Mouse (Mus musculus): ENCODE data around the gene Nfix. TPM values are rescaled to one million over a fixed set of nuclear protein-coding genes. Genes with fewer than 3 reads are reported as not detected.
"Not testable (repeated sequence)": the region's sequence is repeated elsewhere in the genome, so short reads cannot be mapped to it uniquely, and the experiment has no call there.

Nfix gene
- total and polyA plus RNA-seq, 3 experiments, result 59.9 to 113 (median 91.3) TPM

DNA sequence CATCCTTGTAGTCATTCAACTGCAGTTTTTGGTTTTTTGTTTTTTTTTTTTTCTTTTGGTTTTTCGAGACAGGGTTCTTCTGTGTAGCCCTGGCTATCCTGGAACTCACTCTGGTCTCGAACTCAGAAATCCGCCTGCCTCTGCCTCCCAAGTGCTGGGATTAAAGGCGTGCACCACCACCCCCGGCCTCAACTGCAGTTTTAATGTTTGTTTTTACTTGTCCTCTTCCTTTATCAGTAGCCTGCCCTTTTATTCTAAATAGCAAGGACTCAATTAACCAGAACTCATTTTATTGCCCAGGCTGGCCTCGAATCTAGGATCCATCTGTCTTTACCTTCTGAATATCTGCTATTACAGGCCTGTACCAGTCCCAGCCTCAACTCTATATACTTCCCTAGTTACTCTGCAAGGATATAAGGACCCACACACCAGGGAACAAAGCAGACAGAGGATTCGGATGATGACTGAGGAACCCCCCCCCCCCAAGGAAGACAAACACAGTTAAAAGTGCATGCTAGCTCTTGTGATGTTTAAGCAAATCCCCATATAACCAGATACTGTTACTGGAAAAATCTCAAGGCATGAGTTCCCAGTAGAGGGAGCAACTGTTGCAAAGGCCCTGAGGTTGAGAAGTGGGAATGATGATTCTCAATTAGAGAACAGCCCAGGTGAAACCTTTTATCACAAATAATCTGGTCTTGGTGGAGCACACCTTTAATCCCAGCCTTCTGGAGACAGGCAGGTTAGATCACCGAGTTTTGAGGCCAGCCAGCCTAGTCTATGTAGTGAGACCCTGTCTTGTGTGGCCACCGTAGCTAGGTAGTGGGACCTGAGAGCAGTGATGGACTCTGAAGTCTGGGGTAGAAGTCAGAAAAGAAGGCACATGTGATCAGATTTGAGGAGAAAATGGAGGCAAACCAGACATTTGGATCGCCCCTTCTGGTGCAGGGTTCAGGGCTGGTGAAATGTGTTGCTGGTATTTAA lies 32.9 kb upstream of the Nfix start:
- DNase-seq, result no peak

DNA sequence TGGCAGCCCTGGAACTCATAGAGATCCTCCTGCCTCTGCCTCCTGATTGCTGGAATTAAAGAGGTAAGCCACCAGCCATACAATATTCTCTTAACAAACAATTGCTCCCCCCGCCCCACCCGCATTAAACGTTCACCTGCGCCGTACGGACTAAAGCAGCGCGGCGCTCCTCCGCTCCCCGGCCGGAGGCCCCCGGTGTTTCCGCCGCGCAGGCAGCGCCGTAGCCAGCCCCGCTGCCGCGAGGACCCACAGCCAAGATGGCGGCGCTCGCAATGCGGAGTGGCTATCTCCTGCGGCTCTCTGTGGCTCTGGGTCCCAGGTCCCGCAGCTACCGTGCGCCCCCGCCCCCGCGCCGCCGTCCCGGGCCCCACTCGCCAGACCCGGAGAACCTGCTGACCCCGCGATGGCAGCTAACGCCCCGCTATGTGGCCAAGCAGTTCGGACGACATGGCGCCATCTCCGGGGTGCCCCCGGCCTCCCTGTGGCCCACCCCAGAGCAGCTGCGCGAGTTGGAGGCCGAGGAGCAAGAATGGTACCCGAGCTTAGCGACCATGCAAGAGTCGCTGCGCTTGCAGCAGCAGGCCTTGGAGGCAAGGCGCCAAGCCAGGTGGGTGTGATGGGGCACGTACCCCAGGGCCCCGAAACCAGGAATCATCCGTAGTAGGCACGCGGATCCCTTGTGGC lies 32.0 kb upstream of the Nfix start:
- DNase-seq, result peak; percentile 91

DNA sequence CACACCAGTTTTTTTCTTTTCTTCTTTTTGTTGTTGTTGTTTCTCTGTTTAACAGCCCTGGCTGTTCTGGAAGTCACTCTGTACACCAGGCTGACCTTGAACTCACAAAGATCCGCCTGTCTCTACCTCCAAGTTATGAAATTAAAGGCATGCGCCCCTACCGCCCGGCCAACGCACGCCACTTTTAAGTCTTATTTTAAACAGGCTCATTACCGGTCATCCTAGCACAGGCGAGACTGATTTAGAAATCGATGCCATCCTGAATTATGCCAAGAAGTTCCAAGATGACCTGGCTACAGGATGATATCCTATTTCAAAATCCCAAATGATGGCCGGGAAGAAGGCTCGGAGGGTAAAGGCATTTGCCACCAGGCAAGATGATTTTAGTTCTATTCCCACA lies 31.3 kb upstream of the Nfix start, which contains the start of gene Gadd45gip1:
Gadd45gip1 (plus strand) TSS at position 33 of the 400 bp plus-strand sequence.
- peak; percentile 72 for DNase-seq

DNA sequence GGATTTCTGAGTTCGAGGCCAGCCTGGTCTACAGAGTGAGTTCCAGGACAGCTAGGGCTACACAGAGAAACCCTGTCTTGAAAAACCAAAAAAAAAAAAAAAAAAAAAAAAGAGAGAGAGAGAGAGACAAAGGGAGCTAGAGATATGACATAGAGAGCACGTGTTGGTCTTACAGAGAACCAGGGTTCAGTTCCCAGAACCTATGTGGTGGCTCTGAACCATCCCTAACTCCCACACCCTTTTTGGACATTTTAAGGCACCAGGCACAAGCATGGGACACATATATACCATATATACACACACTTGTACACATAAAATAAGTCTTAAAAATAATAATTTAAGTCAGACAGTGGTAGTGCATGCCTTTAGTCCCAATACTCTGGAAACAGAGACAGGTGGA lies 26.4 kb upstream of the Nfix start:
- DNase-seq, result not testable (repeated sequence)

DNA sequence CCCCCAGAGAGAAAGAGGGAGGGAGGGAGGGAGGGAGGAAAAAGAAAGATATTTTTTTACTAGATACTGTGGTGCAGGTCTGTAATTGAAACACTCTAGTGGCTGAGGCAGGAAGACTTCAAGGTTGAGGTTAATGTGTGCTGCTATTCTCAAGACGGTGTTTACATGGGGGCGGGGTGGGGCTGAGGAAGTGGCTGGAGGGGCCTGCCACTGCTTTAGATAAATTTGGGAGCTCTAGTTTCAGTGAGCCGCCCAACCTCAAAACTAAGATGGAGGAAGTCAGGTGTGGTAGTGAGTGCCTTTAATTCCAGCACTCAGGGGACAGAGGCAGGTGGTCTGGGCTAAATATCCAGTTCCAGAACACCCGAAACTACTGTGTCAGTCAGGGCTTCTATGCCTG lies 25.5 kb upstream of the Nfix start:
- DNase-seq, result no peak

DNA sequence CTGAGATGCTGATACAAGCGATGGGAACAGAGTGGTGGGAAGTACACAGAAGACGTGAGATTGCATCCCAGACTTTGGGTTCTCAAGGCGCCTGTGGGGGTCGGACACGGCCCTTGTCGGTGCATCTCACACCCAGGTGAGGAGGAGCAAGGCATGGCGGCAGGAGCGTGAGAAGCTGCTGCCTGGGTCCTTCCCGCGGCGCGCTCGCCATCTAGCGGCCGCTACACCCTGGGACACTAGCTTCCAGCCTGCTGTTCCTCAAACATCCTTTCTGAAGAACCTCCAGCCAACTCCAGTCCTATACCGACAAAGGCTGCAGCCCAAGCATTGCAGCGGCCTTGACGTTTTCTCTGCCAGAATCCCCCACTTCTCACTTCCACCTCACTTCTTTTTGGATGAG lies 23.5 kb upstream of the Nfix start:
- DNase-seq, result peak; percentile 61

DNA sequence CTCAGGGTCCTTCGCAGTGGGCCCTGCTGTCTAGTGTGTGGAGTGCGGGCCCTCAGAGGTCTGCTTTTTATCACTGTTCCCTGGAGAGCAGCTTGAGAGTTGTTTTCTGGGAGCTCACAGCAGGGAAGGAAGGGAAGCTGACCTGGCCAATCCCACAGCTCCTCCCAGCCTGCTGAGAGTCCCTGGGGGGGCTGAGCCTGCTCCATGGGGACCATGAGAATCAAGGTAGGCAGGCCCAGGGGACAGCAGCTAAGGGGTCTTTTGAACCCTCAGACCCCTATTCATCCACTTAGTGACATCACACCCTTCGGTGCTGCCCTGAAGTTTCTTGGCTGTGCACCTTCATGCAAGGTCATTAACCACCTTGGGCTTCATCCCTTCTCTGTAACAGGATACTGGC lies 22.6 kb upstream of the Nfix start, which contains the start of gene Dand5:
Dand5 (minus strand) TSS at position 101 of the 400 bp plus-strand sequence.
- DNase-seq, result no peak

DNA sequence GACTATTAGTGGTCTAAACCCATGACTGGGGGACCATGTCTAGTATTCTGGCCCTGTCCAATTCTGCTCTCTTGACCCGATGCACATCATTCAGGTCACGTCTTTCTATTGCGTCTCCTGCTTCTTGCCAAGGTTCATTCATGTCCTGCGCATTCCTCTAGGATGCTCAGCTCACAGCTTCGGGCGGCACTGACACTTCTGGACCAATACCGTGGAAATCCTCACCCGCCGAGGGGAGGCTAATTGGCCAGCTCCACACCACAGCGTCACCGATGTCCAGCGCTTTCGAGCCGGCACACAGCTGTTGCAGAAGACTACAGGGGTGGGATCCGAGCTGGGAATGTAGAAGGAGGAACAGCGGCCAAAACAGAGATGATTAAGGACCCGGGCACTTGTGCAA lies 16.0 kb upstream of the Nfix start:
- no peak for DNase-seq

DNA sequence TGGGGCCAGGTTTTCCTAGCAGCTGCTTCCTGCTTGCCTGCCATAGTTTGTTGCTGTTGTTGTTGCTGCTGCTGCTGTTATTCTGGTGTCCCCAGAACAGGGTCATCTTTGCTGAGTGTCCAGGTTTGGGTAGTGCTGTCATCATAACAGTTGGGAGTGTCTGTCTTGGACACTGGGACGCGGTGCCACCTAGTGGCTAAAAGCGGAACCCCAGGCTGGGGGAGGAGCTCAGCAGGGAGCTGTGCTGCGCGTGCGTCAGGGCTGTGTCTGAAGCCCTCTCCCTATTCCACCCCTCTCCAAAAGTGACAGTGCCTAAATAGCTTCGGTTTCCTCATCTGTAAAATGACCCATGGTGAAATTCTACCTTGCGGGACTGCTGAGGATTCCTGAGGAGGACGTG lies 15.4 kb upstream of the Nfix start:
- DNase-seq, result peak; percentile 95

DNA sequence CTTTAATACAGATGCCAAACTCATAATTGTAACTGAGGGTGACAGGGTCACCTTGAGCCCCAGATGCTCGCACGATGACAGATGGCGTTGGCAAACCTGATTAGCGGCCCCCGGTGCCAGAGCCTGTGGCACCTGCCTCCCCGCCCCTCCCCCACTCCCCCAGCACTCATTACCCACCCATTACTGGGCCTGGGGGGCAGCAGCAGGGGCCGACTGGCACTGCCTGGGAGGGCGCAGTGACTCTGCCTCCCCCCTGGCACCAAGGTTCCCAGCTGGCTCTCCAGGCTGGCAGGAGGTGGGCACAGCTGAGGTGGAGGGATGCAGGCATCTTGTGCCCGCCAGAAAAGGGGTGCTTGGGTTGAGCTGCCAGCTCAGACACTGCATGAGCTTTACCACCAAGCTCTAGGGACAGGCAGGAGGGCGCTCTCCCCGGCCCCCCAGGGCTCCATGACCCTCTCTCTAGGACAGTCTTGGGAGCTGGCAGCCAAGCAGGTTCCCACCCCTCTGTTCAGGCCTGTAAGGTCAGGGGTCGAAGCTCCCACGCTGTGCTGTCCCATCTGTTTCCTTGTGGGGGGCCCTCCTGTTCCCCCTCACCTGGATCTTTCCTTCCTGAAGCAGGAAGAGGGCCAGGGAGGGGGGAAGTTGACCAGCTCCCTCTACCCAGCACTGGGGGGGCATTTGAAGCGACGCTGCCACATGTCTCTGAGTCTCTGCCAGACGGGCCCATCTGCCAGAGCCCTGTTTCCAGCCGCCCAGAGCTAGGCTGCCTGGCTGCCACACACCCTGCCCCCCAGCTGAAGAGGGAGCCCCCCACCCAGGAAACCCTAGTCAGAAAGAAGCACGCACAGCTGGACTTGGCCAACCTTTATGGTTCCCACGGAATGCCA lies 14.7 kb upstream of the Nfix start:
- no peak for DNase-seq

DNA sequence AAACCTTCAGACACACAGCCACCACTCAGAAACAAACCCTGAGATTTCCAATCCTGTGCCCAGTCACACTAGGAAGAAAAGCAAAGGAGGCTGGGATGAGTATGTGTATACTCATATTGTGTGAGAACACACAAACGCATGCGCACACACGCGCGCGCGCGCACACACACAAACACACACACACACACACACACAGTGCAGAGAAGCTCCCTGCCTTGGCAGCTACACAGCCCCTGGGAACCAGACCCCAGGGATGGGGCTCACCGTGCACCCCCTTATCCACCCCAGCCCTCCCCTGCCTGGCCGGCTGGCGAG lies 14.1 kb upstream of the Nfix start:
- DNase-seq, result no peak

DNA sequence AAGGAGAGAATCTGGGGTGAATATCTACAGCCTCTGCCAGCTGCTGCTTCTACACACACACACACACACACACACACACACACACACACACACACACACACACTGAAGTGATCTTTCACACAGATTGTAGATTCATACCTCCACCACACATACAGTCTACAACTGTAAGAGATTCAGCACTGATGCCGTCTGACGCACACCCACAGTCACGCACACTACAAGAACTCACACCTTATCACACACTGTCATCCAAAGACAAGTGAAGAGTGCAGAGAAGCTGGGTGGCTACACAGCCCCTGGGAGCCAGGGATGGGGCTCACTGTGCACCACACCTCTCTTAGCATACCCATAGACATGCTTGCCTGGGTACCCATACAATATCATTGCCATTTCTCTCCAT lies 13.7 kb upstream of the Nfix start:
- DNase-seq, result no peak

DNA sequence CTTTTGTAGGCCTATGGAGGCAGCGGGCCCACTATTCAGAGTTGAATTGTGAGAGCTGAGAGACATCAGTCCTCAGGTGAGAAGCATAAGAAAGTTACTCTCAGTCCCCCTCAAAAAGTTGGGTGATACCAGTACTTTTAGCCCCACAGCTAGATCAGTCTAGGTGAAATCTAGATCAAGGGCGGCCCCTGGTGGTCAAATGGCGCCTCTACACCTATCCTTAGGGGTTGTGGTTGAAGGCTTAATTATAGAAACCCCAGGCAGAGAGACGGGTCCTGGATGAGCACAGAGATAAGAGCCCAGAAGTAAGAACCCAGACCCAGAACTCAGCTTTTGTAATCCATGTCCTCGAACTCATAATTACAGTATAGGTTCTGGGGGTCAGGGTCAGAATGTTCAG lies 12.9 kb upstream of the Nfix start:
- peak; percentile 80 for DNase-seq

DNA sequence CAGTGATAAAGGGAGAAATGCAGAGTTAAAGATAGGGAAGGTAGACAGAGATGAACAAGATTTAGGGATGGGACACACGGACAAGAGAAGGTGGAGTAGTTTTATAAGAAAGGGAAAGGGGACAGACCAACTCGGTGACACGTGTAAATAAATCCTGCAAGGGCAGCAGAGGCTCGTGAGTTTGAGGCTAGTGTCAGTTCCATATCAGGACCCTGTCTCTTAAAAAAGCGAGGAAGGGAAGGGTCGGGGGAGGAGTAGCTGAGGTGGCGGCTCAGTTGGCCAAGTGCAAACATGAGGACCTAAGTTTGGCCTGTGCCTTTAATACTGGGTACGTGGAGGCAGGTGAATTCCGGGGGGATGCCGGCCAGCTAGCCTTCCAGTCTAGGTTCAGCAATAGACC lies 11.2 kb upstream of the Nfix start:
- no peak for DNase-seq

DNA sequence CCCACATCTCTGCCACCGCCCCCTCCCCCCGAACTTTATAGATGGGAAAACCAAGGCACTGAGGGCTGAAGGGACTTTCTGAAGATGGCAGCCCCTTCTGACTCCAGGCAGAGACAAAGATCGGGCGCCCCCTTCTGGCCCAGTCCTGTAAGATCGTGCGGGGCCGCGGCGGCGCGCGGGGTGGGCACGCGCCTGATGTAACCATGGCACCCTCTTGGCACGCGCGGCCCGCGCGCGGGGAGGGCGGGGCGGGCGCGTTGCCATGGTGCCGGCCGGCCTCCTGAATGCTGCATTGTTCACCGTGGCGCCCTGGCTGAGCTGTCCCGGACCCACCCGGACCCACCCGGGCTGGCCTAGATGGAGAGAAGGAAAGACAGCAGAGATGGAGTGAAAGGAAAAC lies 10.8 kb upstream of the Nfix start:
- DNase-seq, result peak; percentile 94

DNA sequence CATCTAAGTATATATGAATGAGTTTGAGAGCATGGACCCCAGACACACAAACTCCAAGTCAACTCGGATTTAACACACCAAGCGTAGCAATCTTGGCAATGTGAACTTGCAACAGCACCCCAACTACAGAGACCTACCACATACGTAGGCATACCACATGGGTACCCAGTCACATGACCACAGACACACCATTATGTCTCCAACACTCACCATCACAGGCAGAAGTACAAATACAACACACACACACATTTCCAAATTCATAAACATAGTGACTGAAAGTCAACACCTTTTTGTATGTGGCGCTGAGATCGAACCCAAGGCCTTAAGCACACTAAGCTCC lies 9.8 kb upstream of the Nfix start:
- DNase-seq, result no peak

DNA sequence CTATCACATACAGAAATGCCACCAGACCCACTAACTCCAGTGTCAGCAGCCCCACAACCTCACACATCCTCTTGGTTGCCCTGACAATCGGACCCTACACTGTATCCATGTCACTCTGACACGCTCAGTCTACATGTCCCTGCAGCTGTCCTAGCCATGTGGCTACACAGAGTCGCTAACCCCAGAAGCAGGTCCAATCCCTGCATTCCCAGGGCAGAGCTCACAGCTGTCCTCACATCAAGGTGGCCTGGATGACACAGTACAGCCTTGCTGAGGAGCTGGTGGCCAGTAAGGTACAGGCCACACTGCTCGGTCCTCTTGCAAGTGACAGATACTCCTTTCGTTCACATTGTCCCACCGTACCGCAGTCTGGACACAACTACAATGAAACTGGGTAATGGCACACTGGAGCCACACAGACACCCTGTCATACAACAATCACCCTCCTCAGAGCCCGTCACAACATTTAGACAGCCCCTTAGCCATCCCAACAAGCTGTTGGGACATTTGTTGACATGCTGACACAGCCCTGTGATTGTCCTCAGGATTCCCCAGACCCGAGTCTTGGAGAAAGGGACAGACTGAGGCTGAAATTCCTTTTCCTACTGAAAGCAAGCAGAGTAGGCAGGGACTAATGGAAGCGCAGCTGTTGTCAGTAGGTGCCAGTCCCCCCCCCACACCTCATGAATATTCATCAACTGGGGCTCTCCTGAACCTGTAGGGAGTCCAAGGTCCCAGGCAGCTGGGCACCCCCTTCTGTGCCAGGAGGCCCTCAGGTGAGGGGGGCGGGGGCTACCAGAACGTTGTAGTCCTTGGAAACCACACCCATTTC lies 9.2 kb upstream of the Nfix start:
- no peak for DNase-seq

DNA sequence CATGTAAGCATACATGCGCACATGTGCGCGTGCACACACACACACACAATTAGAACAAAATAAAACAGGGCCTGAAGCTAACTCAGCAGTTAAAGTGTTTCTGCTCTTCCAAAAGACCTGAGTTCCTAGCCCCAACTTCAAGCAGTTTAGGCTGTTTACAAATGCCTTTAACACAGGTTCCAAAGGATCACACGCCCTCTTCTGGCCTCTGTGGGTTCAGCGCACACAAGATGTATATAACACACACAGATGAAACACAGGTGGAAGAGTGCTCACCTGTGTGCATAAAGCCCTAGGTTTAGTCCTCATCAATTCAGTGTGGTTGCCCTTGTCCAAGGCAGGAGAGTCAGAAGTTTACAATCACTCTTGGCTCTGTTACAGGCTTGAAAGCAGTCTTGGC lies 5.9 kb upstream of the Nfix start:
- no peak for DNase-seq

DNA sequence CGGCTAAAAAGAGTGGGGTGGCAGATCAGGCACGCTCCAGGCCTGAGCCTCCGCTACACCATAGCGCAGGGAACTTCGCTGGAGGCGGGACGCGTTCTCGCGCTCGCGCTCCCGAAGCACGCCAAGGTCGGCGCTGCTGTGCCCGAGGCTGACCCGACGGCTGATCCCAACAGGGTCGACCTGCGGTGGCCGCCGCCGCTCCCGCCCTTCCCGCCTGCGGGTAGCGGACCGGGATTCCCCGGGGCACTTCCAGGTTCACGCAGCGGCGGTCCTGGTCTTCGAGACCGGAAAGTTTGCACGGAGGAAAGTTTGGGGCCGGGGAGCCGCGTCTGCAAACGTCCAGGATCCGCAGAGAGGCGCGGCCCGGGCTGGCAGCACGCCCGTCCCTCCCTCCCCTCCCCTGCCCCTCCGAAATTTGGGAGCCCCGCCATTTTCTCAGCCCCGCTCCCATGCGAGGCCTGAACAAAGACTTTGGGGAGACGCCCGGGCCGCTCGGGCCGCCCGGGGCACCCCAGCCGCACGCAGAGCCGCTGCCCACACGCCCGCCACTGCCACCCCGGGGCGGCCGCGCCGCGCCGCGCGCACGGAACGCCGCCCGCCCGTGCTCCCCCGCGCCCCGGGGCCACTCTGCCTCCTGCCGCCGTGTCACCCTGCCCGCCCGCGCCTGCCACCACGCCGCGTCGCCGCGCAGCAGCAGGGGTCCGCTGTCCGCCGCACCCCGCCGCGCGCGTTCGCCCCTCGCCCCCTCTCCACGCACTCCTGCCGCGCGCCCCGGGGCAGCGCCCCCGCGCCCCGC lies 810 bp downstream of the Nfix start:
- peak; percentile 87 for DNase-seq

DNA sequence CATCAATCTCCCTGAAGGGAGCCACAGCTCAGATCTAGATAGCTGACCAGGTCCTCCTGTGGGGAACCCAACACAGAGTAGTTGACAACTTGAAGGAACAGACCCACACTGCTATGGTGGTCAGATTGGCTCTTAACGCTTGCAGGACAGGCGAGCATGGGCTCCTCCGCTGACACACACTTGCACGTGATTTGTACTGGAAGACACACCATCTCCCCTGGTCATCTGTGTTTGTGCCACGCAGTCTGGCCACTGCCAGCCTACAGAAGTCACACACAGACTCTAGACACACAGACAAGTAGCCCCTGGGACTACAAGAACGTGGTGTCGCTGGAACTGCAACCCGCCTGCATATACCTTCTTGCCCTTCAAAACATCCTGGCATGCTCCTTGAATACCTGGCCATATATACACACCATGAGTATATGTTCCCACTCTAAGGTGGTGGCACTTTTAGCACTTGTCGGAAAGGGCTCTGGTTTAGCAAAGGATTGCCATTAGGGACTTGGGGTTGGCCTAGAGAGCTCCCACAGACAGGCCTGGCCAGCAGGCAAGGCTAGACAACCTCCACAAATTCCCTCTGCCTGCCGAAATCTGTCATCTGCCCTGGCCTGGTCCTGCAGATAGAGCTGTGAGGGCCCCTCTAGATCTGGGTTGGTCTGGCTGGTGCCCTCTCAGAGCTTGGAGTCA lies 1.6 kb downstream of the Nfix start:
- no peak for DNase-seq

Data from adrenal gland, adult 2 months (tissue).